Mouse (Mus musculus): Measurements from ENCODE around the gene Pde4b.

Gene Pde4b

GRCm38 (mm10) chr4:102555566-102555965, 468.2 kb downstream of the Pde4b start:
- no peak for DNase-seq

- DNase-seq = no peak
These were observed 469.7 kb downstream of the Pde4b start for GRCm38 (mm10) chr4:102557006-102557405.

- no peak for DNase-seq
These were observed 470.3 kb downstream of the Pde4b start for GRCm38 (mm10) chr4:102557508-102558220.

- DNase-seq = no peak
These were observed 471.0 kb downstream of the Pde4b start for GRCm38 (mm10) chr4:102558328-102558727.

GRCm38 (mm10) chr4:102560676-102561280, 473.4 kb downstream of the Pde4b start:
- DNase-seq = no peak

- DNase-seq = no peak
These were observed 476.0 kb downstream of the Pde4b start for GRCm38 (mm10) chr4:102563273-102563855.

DNA sequence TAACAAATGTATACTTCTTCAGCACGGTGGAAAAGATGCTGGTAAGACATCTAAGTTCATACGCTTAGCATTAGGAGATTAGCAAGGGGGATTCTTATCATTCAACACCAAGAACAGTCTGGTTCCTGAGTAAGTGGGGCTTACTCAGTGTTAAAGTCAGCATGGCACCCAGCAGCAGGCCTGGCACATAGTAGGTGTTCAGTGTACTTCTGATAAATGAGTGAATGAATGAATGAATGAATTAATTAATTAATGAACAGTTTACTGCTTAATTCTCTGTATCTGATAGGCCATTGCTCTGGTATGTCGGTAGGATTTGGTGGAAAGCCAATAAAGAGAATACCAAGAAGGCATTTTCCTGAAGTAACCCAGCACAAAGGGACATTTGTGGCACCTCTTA, 476.9 kb downstream of the Pde4b start:
- DNase-seq = no peak

- DNase-seq = no peak
These were observed 479.1 kb downstream of the Pde4b start for GRCm38 (mm10) chr4:102566421-102566820.

- no peak for DNase-seq
These were observed 479.8 kb downstream of the Pde4b start for GRCm38 (mm10) chr4:102567111-102567510.

DNA sequence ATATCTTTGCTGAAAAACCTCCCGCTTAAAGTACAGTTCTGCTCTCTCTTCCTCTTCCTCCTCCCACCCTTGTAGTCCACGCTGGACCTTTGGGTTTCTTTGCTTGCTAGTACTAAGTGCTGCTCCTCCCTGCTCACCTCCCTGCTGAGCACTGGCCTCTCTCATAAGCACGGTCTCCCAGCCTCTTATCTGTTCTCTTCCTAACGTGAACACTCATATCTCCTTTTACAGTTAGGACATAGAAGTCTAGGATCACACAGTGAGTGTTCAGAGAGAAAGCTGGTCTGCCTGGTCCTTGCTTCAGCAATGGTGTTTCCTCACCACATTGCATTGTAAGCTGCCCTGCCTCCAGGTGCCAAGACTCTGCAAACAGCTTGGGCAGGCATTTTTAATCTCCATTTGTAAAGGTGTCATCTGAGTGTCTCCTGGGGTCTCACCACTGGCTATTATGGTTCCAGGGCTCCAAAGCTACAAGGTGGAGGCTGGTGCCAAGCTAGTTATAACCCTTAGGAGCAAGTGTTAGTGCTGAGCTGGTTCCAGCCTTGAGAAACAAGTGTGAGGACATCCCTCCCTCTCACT, 480.4 kb downstream of the Pde4b start:
- peak; percentile 23 to 27 for DNase-seq

- DNase-seq = peak; percentile 61 to 63
These were observed 481.2 kb downstream of the Pde4b start for GRCm38 (mm10) chr4:102568591-102568990.

GRCm38 (mm10) chr4:102569101-102569583, 481.8 kb downstream of the Pde4b start:
- peak; percentile 72 to 75 for DNase-seq

DNA sequence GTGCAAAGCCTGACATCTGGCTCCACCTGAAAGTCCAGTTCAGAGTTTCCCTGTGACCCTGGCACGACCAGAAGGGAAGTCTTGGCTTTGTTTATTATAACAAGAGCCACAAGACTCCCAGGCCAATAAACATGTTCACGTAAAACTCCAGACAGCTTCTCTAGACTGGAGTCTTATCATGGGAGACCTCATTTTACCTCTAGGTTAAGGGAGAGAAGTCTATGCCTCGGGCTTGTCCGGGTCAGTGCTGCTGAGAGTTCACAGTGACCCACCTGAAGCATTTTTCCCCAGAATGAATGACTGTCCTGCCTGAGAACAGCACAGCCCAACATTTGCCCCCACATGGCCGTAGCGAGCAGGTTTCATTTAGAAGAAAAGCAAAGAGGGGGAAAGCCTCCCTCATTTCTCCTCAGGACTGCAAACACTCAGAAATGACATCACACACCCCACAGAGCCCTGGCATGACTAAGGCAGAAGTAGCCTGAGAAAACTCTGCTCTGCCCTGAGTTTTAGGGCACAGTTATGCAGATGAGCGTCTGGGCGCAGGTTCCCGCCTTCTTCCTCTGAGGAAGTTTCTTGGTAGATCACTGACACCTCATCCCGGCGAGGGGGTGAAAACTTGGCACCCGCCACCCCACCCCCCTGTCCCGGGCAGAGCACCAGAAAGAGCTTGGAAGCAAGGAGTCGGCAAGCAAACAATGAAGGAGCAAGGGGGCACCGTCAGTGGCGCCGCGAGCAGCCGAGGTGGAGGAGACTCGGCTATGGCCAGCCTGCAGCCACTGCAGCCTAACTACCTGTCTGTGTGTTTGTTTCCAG, 482.8 kb downstream of the Pde4b start:
- DNase-seq = peak; percentile 71 to 81

DNA sequence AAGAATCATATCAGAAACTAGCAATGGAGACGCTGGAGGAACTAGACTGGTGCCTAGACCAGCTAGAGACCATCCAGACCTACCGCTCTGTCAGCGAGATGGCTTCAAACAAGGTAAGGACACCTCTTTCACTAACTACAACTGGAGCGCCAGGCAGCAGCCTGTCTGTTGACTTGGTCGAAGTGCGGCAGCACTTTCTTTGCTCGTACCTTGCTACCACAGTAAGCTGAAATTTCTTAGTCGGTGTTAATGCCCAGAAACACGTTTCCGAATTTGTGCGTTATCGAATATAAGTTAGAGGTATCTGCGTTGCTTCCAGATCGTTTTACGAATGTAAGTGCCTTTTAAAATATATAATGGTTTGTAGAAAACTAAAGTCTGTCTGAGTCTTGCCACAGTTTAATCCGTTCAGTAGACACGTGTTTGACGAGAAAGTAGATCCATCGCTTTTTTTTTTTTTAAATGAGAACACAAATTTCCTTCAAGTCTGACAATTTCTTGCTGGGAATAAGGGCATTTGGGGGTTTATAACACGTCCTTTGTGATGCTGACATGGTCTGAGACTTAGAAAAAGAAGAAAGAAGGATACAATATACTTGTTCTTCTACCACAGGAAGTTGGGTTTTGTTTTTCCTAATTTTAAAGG, 483.5 kb downstream of the Pde4b start:
- peak; percentile 56 to 58 for DNase-seq

- DNase-seq = peak; percentile 12 to 30
These were observed 484.7 kb downstream of the Pde4b start for GRCm38 (mm10) chr4:102572031-102572430.

DNA sequence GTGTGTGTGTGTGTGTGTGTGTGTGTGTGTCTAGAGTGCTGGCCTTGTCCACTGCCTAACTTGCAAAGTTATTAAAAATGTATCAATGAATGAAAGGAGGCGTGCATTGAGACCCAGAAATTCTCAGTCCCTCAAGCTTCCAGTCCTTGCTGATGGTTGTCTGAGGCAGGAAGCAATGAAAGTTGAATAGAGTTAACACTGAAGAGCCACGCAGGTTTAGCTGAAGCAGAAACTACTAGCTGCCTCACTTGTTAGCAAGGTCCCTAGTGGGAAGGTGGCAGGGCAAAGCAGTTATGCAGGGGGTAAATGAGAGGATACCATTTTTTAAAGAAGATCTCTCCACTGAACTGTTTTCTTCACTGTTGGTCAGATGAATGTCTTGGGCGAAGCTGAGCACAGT, 485.2 kb downstream of the Pde4b start:
- peak in 1 of 2 experiments; percentile 11 for DNase-seq

- no peak for DNase-seq
These were observed 486.0 kb downstream of the Pde4b start for GRCm38 (mm10) chr4:102573361-102573781.

- peak; percentile 37 to 39 for DNase-seq
These were observed 486.9 kb downstream of the Pde4b start for GRCm38 (mm10) chr4:102574226-102574625.

GRCm38 (mm10) chr4:102574666-102575254, 487.4 kb downstream of the Pde4b start:
- DNase-seq = no peak

- DNase-seq = no peak
These were observed 488.8 kb downstream of the Pde4b start for GRCm38 (mm10) chr4:102576109-102576508.

- DNase-seq = no peak
These were observed 490.3 kb downstream of the Pde4b start for GRCm38 (mm10) chr4:102577636-102578035.

GRCm38 (mm10) chr4:102579051-102579450, 491.7 kb downstream of the Pde4b start:
- no peak for DNase-seq
